Mouse (Mus musculus) liver, embryonic 11.5 days (tissue): ENCODE data around the gene Hlx. TPM values are rescaled to one million over a fixed set of nuclear protein-coding genes. Genes with fewer than 3 reads are reported as not detected.

Experiments used
- ATAC-seq: fragments of 200-750 bp; cut with Nextera tagmentation; replicated peaks from 2 replicates; pipeline ENCODE4 v1.8.0; 2017; ENCODE audit warnings: moderate number of reproducible peaks, mild to moderate bottlenecking, moderate TSS enrichment, moderate library complexity; ENCODE audit not compliant: low FRiP score
- DNase-seq: peaks from one replicate; pipeline ENCODE4 v3.0.0-alpha.2; 2017; ENCODE audit warnings: low spot score
- H3K27ac ChIP-seq: fragments of 300-500 bp; sonication (generic); 2 replicates; pipeline ENCODE4 v1.5.1; 2014; ENCODE audit warnings: mild to moderate bottlenecking, low read depth, low read length, control low read depth
- H3K27me3 ChIP-seq: fragments of 300-500 bp; sonication (generic); replicated peaks from 2 replicates; pipeline ENCODE4 v1.6.1; 2014; ENCODE audit warnings: low read length, mixed read lengths; ENCODE audit not compliant: control insufficient read depth, insufficient read depth
- H3K36me3 ChIP-seq: fragments of 300-500 bp; sonication (generic); 2 replicates; pipeline ENCODE4 v1.6.1; 2014; ENCODE audit warnings: mild to moderate bottlenecking, low read length, moderate library complexity, mixed read lengths; ENCODE audit not compliant: control insufficient read depth, insufficient read depth
- H3K4me1 ChIP-seq: fragments of 300-500 bp; sonication (generic); replicated peaks from 2 replicates; pipeline ENCODE4 v1.6.1; 2014; ENCODE audit warnings: low read length, mixed read lengths; ENCODE audit not compliant: control insufficient read depth, insufficient read depth
- H3K4me2 ChIP-seq: fragments of 300-500 bp; sonication (generic); 2 replicates; pipeline ENCODE4 v1.6.1; 2014; ENCODE audit warnings: mild to moderate bottlenecking, control low read depth, moderate library complexity
- H3K4me3 ChIP-seq: fragments of 300-500 bp; sonication (generic); 2 replicates; pipeline ENCODE4 v1.5.1; 2014; ENCODE audit warnings: low read depth, low read length, control low read depth
- H3K9ac ChIP-seq: fragments of 300-500 bp; sonication (generic); 2 replicates; pipeline ENCODE4 v1.6.1; 2014; ENCODE audit warnings: low read depth, low read length, control low read depth
- H3K9me3 ChIP-seq: fragments of 300-500 bp; sonication (generic); 2 replicates; pipeline ENCODE4 v1.6.1; 2016; ENCODE audit warnings: low read length, inconsistent platforms, mixed read lengths; ENCODE audit not compliant: control insufficient read depth
- WGBS: fragments of 180-500 bp; shearing (Covaris S2); extraction: QIAGEN DNeasy Blood & Tissue Kit; methylation state at CpG from one replicate; pipeline ENCODE4 v1.1.7; 2014; 5-methylcytosine and 5-hydroxymethylcytosine counted together
- polyA plus RNA-seq: library from polyadenylated mRNA; unstranded; fragments of >200 nt; fragmentation: Nextera tagmentation; extraction: Ambion mirVana; gene quantifications from 2 replicates; pipeline ENCODE4 v1.2.1, GENCODE M21; 2014

Hlx gene
- polyA plus RNA-seq, 1 experiment from 2014 or later = 46.9 TPM

GRCm38 (mm10) chr1:184707532-184708248 lies 24.7 kb downstream of the Hlx start:
- no peak for DNase-seq
- WGBS = 78% methylated on average over 4 of the region's 4 CpGs
- Histone ChIP-seq H3K4me1 (no peaks in the 10 kb centered on the region), H3K4me2 (no peak overlapping the region), H3K36me3 (no peaks in the 10 kb centered on the region), H3K27ac (no peak overlapping the region), H3K27me3 (no peaks in the 10 kb centered on the region; the same call in 1 of the 2 replicates), H3K4me3 (no peak overlapping the region), H3K9ac (no peak overlapping the region), H3K9me3 (no peaks in the 10 kb centered on the region)
- no peak for ATAC-seq

- Histone ChIP-seq H3K9ac (no peak overlapping the region), H3K4me3 (no peak overlapping the region), H3K27ac (no peak overlapping the region), H3K9me3 (no peaks in the 10 kb centered on the region), H3K4me2 (no peak overlapping the region), H3K36me3 (no peaks in the 10 kb centered on the region), H3K4me1 (no peaks in the 10 kb centered on the region), H3K27me3 (no peaks in the 10 kb centered on the region; the same call in 1 of the 2 replicates)
- 46% methylated on average over 3 of the region's 3 CpGs for WGBS
- ATAC-seq (no peak), DNase-seq (no peak)
These were observed 27.5 kb downstream of the Hlx start for GRCm38 (mm10) chr1:184704901-184705300.

- 74% methylated on average over 1 of the region's 1 CpGs for WGBS
- no peaks in the 10 kb centered on the region for H3K4me1 ChIP-seq
- H3K4me2 ChIP-seq = no peak overlapping the region
- H3K27ac ChIP-seq = no peak overlapping the region
- H3K4me3 ChIP-seq = no peak overlapping the region
- DNase-seq (no peak), ATAC-seq (no peak)
- H3K36me3 ChIP-seq = no peaks in the 10 kb centered on the region
- no peaks in the 10 kb centered on the region for H3K27me3 ChIP-seq
- H3K9ac ChIP-seq = no peak overlapping the region
- no peaks in the 10 kb centered on the region for H3K9me3 ChIP-seq
These were observed 33.1 kb downstream of the Hlx start for GRCm38 (mm10) chr1:184699295-184699694.

DNA sequence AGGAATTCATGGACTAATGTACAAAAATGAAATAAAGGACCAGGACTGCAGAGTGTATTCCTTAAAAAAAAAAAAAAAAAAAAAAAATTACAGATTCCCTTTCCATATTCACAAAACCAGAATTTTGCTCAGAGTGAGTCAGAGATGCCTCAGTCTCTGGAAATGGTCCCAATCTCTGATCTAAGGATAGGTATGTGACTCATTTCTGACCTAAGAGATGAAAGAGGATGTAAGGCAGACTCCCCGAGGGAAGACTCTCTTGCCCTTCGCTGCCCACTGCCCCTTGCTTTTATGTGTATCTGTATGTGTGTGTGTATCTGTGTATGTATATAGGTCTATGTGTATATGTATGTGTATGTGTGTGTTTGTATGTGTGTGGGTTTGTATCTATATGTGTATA lies 37.0 kb downstream of the Hlx start:
- 77% methylated on average over 2 of the region's 2 CpGs for WGBS
- Histone ChIP-seq H3K9me3 (no peaks in the 10 kb centered on the region), H3K4me2 (no peak overlapping the region), H3K9ac (no peak overlapping the region), H3K4me3 (no peak overlapping the region), H3K4me1 (no peaks in the 10 kb centered on the region), H3K27ac (no peak overlapping the region), H3K27me3 (no peaks in the 10 kb centered on the region), H3K36me3 (no peaks in the 10 kb centered on the region)
- DNase-seq = no peak
- no peak for ATAC-seq

DNA sequence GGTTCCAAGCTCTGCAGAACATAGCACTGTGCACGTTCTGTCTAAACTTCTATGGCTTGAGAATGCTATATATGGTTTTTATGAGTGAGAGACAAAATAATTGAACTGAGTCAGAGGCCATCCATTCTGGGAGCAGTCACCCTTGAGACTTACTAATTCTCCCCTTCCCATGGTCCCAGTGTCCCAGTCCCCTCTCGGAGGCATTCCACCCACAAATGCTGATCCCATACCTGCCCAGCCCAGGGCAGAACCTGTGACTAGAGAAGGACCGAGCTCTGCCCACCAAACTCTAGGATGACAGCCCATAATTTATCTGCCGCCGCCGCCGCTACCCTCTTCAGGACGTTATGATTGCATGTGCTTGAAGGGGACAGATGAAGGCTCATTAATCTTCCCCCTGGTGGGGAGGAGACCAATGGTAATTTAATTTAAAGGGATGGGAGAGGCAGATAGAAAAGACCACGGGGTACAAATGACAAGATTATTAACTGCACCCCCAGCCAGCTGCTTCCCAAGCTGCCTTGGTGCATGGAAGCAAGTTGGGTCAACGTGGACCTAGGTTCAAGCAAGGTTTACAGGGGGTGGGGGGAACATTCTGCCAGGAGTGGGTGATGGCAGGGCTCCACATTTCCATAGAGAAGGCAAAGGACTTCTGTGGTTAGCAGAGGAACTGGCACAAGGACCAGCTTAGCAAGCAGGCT lies 40.1 kb downstream of the Hlx start:
- 58% methylated on average over 10 of the region's 10 CpGs for WGBS
- Histone ChIP-seq H3K9me3 (no peaks in the 10 kb centered on the region), H3K4me2 (no peak overlapping the region), H3K9ac (no peak overlapping the region), H3K27ac (no peak overlapping the region), H3K4me3 (no peak overlapping the region), H3K27me3 (no peaks in the 10 kb centered on the region), H3K36me3 (no peaks in the 10 kb centered on the region), H3K4me1 (no peaks in the 10 kb centered on the region)
- DNase-seq = no peak
- no peak for ATAC-seq

GRCm38 (mm10) chr1:184691240-184691639 lies 41.2 kb downstream of the Hlx start:
- no peaks in the 10 kb centered on the region for H3K36me3 ChIP-seq
- no peak overlapping the region for H3K4me2 ChIP-seq
- DNase-seq = no peak
- no peaks in the 10 kb centered on the region for H3K9me3 ChIP-seq
- H3K4me1 ChIP-seq = no peaks in the 10 kb centered on the region
- H3K27ac ChIP-seq = no peak overlapping the region
- WGBS = 83% methylated on average over 8 of the region's 8 CpGs
- H3K9ac ChIP-seq = no peak overlapping the region
- no peak overlapping the region for H3K4me3 ChIP-seq
- no peak for ATAC-seq
- no peaks in the 10 kb centered on the region for H3K27me3 ChIP-seq

- ATAC-seq = no peak
- DNase-seq = no peak
- H3K4me2 ChIP-seq = no peak overlapping the region
- no peaks in the 10 kb centered on the region for H3K4me1 ChIP-seq
- WGBS = 50% methylated on average over 7 of the region's 7 CpGs
- H3K27ac ChIP-seq = no peak overlapping the region
- no peaks in the 10 kb centered on the region for H3K36me3 ChIP-seq
- no peak overlapping the region for H3K9ac ChIP-seq
- H3K4me3 ChIP-seq = no peak overlapping the region
- H3K27me3 ChIP-seq = no peaks in the 10 kb centered on the region
- H3K9me3 ChIP-seq = no peaks in the 10 kb centered on the region
These were observed 44.4 kb downstream of the Hlx start for GRCm38 (mm10) chr1:184688026-184688425.

DNA sequence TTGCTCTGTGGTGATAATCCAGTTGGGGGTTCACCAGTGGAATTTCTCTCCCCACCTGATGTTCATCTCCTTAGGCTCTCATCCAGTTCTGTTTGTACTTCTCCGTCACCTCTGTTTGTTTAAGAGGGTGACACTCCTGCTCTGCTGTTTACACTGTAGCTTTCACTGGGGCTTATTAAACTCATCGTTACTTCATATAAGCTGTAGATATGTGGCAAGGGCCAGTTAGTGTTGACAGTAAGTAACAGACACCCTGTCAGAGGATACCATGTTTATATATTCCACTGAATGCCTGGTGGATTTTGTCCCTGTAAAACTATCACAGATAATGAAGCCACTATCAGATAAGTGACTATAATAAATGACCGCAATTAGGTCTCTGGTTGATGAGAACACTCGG lies 44.9 kb downstream of the Hlx start:
- H3K4me1 ChIP-seq = no peaks in the 10 kb centered on the region
- no peak overlapping the region for H3K27ac ChIP-seq
- ATAC-seq (no peak), DNase-seq (no peak)
- H3K9ac ChIP-seq = no peak overlapping the region
- H3K27me3 ChIP-seq = no peaks in the 10 kb centered on the region
- 46% methylated on average over 4 of the region's 4 CpGs for WGBS
- H3K9me3 ChIP-seq = no peaks in the 10 kb centered on the region
- H3K36me3 ChIP-seq = no peaks in the 10 kb centered on the region
- no peak overlapping the region for H3K4me3 ChIP-seq
- H3K4me2 ChIP-seq = no peak overlapping the region

DNA sequence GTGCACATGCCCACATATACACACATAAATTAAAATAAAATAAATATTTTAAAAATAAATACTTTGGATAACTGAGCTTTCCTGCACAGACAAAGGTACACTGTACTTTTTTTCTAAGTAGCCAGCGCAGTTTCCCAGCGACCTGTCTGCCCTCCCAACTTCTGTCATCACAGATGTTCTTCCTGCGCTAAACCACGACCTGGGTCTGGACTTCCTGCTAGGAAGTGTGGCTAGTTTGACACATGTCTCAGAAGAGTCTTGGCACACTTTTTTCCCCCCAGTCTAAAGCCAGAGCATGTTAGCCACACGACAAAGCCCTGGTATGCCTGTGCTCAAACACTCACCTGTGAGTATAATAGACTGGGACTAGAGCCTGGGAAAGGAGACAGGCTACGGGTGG lies 48.9 kb downstream of the Hlx start:
- Histone ChIP-seq H3K9ac (no peak overlapping the region), H3K27me3 (no peaks in the 10 kb centered on the region), H3K27ac (no peak overlapping the region), H3K4me1 (no peaks in the 10 kb centered on the region), H3K36me3 (no peaks in the 10 kb centered on the region), H3K4me2 (no peak overlapping the region), H3K9me3 (no peaks in the 10 kb centered on the region), H3K4me3 (no peak overlapping the region)
- 47% methylated on average over 6 of the region's 6 CpGs for WGBS
- ATAC-seq (no peak), DNase-seq (no peak)
